Mouse (Mus musculus) adrenal gland (tissue): ENCODE measurements around the gene Gp2.

Experiments
- intact Hi-C: fragments of 180-260 bp; cut with DNase I; formaldehyde crosslinking; loops from one replicate; pipeline ENCODE4 v1.15.1; 2025
- long read RNA-seq, 2 experiments: library from polyadenylated mRNA; unstranded; transcript quantifications; one replicate each; pipeline ENCODE4 v2.0.0; 2020; ENCODE audit warnings: borderline replicate concordance in 1 of 2; ENCODE audit not compliant: insufficient replicate concordance in 1 of 2

Gene Gp2
- long read RNA-seq, experiment 1: 0 reads
- long read RNA-seq, experiment 2: 0 reads

DNA sequence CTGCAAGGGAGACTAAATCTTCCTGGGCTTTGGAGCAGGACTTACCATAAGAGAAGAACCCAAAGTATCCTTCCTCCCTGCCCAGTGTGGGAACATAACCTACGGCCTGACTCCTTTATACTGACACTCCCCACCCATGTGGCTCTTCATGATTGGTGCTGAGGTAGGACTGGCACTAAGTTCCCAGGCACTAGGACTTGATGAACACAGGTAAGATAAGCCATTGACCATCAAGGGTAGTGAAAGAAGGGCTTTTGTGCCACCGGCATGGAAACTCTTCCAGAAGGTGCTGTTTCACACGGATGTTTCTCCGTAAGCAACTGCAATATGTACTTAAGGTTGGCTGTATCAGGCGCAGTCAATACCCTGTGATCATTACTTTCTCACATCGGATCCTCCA, at the start of gene Gp2:
Gp2 (minus strand) TSS at position 101 of the 400 bp plus-strand sequence.
- intact Hi-C loops: no loop called here

DNA sequence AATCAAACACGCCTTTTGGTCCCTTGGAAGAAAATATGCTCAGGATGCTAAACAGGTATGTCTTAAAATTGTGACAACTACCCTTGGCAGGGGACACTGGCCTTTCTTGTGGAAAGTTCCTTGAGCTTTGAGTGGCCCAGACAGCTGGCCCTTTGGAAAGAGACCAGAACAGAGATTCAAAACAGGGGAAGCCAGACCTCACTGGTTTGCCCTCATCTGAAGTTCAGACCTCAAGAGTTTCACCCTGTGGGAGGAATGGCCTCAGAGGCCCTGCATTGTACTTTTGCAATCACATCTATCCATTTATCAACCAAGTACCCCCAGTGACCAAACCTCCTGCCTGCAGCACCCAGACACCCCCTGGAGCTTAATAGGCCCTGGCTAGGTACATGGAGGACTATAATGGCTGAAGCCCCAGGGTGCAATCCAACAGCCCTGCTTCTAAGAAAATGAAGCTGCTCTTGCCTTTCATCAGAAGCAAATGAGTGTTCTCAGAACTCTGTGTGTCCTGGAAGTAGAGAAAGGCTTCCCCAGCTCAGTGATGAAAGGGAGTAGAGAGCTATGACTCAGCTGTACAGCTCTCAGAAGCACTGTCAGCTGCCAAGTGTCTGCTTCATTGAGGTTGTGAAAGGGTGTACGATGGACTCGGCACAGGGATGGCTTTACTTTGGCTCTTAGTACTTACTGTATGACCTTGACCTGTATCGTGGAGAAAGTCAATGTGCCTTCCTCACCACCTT, 31.1 kb upstream of the Gp2 start:
- intact Hi-C loops: no loop called here

DNA sequence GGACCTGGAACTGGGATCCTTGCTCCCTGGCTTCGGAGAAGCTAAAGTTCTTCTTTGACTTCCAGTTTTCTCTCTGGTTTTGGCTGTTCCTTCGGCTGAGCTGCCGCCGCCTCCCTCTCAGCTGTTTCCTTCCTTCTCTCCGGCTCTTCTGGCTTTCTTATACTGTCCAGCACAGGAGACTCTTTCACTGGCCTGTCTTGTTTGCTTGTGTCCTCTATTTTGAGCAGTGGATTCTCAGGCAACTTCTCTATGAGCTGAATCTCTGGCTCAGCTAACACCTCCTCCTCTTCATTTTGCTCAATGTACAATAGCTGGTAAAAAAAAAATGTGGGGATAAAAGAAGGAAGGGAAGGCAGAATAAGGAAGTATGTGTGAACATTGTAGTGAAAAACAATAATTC, 27.6 kb upstream of the Gp2 start:
- intact Hi-C loops: no loop called here

DNA sequence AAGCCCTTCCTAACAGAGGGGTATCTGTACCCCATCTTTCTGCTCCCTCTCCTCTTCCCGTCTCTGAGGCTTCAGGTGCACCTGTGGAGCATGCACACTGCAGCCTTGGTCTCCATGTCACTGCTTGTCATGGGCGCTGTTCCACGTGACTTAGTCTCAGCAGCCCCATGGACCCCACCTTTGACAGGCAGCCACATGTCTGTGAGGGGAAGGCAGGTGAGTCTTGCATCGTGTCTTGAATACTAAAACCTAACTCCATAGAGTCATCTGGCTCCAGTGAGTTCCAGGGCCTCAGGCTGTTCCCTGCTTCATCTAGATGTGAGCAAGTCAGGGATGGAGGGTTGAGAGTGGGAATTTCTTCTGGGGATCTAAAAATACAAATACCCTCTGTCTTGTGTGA, 25.1 kb upstream of the Gp2 start:
- intact Hi-C loops: no loop called here

DNA sequence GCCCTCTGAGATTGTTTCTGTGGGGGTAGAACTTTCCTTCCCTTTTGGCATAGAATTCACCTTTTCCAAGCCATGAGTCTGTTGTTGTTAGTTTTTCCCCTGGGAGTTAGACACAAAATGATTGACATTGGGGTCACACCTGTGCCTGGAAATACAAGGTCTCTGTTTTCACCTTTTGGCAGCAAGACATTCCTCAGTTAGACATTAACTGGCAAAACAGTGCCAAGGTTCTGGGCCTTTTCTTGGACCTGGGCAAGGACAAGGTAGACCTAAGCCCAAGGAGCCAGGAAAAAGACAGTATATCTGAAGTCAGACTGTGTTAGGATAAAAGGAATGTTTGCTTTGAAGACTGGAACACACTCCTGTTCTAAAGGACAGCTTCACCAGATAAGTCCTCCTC, 20.2 kb upstream of the Gp2 start, which contains the start of gene Umod:
Umod (minus strand) TSS at position 27 of the 400 bp plus-strand sequence.
- intact Hi-C loops: no loop called here

DNA sequence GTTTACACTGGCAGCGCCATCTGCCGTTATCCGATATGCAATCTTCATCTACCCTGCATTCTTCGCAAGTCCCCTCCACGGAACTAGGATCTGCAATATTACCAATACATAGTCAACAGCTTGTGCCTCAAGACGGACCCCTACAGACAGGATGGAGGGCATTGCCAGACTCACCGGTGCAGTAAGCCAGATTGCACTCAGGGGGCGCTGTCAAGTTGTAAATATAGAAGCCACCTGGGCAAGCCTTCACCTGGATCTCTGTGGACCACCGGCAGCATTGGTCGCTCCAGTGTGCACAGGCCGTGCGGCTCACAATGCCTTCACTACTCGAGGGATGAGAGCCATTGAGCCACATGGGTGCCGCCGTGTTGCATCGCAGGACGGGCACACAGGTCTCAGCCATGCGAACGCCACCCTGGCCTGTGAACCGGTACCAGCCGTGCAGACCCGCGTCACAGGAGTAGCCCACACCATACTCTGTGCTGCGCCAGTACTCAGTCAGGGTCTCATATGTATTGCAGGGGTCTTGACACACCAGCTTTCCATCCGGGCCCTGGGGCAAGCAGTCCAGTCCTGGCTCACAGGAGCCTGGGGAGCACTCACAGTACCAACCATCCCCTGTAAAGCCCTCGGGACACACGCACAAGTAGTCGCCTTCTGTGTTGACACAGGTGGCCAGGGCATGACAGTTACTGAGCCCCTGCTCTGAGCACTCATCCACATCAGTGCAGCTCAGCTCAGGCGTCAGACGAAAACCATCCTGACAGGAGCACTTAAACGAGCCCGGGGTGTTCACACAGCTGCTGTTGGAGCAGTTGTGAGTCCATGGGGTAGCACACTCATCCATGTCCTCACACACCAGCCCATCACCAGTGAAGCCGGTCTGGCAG, 17.7 kb upstream of the Gp2 start:
- intact Hi-C loops: no loop called here

DNA sequence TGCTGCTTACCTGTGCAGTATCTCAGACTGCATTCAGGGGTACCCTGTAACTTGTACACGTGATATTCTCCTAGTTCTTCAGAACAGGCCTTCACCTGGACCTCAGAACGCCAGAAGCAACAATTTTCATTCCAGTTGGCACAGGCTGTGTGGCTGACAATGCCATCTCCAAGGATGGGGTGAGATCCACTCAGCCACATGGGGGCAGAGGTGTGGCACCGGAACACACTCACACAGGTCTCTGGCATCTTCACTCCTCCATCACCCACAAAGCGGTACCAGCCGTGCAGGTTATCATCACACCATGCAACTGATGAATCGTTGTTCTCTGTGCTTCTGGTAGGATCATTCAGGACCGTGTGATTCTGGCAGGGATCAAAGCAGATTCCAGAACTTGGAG, 4.9 kb downstream of the Gp2 start:
- intact Hi-C loops: no loop called here

DNA sequence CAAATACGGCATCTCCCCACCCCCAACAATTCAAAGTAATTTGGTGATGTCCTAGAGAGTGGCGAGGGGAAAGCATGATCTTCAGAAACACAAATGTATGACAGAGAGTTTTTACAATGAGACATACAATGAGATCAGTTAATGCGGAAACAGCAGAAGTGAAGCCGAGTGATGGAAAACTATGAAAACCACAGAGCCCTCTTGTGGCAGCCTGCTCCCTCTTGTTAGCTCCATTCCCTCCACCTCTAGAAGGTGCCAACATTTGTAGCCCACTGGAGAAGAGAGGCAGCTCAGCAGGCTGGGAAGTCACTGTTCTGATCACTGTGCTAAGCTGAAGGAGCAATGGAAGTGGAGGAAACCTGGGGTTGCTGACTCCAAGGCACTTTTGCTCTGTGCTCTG, 15.2 kb downstream of the Gp2 start:
- intact Hi-C loops: no loop called here

DNA sequence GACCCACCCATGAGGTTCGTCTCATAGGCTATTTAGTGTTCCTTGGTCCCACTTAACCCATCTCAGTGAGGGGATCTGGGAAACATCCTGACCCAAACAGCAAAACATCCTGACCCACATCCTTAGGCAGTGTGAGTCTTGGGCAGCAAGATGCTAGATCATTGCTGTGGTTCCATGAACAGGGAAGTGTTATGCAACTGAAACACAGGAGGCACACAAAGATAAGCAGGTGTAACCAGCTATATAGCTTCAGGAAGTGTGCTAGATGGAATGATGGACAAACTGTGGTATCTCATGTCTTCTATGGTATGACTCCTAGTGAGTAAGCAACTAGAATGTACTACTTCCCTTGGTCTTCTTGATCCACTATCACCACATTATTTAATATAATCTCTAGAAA, 17.1 kb downstream of the Gp2 start:
- intact Hi-C loops: no loop called here

DNA sequence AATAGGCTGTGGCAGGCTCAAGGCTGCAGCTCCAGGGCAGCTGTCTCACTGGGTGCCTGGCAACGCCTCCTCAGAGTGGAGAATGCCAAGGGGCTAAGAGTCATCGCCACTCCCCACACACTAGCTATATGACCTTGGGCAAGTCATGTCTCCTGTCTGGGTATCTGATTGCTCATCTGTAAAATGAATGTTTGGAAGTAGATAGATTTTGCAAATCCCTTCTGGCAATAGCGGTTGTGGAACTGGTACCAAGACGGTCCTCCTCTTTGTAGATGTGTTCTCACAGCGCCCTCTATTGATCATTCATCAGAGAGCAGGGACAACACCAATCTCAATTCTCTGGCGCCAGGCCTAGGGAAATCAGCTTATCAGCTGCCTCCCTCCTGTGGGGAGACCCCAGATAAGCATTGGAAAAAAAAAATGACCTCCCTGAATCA, 31.9 kb downstream of the Gp2 start:
- intact Hi-C loops: loop anchor here (5.0 kb wide), 2 partner anchors 240 to 415 kb away; no protein-coding TSS in a partner anchor

DNA sequence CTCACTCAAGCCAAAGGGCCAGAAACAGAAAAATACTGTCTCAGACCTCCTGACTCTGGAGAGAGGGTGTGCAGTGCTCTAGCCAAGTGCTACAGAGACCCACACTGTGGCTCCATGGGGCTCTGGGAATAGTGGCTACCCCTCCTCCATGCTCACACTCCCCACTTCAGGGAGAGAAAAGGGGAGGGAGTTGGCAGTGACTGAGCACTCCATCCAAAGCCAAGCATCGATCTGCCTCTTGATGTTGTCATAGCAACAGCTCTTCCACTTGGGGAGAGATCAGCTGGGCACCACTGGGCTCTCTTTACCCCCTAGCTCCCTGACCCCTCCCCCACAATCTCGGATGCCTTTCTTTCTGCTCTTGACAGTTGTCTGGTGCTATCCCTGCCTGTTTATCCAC, 38.4 kb downstream of the Gp2 start:
- intact Hi-C loops: no loop called here

DNA sequence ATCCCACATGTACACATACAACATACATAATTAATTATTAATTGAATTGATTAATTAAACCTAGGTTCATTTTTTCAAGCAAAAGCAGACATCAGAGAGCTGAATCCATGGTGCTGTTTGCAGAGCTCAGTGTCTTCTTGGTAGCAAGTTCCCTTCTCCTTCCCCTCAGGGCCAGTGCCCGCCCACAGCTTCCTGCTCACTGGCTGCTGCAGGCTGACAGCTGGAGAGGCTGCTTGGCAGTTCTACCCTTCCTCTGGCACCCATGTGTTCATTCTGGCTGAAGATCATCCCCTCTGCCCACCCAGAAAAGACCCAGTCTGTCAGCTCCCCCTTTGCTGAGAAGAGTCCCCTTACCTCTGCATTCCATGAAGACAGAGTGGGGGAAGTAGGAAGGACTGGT, 40.6 kb downstream of the Gp2 start:
- intact Hi-C loops: no loop called here

DNA sequence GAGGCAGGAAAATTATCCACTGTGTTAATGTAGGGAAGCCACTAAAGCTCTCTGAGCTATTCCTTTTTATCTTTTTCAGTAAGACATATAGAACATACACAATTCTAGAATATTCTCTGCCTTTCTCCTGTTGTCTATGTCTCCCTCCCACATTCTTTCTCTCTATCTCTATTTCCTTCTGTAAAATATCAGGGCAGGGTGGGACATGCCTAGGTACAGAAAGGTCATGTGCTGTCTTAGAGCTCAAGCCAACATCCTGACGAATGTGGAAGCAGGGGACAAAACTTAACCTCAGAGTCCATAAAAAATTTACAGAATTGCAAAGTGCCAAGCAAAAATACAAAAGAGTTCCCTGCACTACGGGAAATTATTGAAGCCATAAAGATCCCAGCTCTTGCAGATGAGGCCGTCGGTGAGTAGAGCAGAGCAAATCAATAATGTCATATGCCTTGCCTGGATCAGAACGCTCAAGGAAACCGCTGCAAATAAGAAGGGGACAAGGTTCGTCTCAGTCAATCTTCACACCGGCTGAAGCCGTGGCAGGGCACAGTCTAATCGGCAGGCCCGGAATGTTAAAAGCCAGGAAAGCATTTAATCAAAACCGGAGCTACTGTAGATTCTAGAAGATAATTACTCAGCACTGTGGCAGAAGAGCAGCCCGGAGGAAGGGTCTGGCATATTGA, 64.9 kb downstream of the Gp2 start:
- intact Hi-C loops: no loop called here
